Mouse (Mus musculus): ENCODE measurements around the gene Cog3.

Cog3 gene

DNA sequence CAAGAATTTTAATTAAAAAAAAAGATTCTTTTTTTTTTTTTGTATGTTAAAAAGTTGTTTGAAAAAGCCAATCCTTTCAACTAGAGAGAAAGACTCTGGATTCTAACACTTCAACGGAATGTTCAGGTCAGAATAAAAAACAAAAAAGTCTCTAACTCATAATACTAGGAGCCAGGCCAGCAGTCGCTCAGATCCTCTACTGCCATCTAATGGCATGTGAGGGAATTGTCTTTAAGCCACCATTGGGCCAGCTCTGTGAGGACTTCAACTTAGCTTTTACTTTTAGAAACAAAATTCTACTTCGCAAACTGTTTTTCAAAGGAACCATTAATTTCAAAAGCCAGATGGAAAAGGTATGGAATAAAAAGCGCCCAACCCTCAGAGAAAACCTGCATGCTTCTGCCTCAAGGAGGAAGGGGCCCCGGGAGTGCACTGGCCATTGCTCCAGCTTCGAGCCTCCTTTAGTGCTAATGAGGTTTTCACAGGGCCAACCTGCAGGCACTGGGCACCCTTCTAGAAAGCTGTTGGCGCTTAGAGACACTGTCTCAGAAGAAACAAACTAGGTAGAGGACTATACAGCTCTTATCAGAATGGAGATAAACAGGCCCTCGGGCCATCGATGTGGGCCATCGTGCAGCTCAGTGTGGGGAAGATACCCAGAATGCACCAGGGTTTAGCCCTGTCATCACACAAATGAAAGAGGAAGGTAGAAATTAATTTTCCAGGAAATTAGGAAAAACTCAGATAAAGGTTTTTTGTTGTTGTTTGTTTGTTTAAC lies 6.9 kb upstream of the Cog3 start:
- peak in 1 of 2 experiments; percentile 46 for DNase-seq (ENCODE audit: low spot score in 2 of 2)

DNA sequence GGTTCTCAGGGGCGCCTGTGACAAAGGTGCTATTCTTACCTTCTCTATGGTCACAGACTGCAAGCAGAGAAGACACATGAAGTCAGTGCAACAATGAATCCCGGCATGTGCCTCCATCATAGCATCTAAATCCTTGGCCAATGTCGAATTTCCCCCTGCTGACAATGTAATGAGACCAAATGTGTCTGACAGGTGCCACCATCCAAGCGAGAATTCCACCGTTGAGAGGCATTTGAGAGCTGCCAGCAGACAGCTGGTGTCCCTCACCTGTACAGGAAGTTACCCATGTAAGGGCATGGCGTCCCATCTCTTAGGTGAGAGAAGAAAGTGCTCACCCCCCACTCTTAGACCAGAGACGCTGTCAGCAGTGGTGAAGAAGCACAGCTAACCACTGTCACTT lies 4.1 kb upstream of the Cog3 start:
- no peak for DNase-seq (ENCODE audit: low spot score in 2 of 2)

DNA sequence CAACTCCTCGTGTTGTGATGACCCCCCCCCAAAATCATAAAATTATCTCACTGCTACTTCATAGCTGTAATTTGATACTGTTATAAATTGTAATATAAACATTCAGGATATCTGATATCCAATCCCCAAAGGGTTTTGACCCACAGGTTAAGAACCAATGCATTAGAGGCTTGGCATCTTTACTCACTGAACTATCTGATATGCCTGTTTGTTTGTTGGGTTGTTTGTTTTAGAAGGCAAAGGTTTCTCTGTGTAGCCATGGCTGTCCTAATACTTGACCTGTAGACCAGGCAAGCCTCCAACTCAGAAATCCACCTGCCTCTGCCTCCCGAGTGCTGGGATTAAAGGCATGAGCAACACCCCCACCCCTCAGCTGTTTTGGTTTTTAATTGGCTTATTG lies 3.5 kb upstream of the Cog3 start:
- DNase-seq (ENCODE audit: low spot score in 2 of 2): no peak

DNA sequence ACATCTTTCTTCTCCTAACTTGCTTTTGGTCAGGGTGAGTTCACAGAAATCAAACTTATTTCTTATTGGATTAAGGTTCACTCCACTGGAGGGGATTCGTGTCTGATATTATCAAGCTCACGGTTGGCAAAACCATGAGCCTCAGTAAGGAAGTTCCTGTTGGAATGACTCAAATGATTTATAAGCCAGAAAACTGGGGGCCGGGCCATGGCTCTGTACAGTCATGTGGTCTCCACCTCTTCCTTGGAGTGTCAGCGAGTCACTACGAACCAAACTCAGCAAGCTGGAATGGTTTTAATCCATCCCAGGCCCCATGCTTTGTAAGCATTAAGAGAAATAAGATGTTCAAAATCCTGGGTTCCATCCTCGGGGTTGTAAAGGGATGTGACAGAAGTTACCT lies 2.7 kb upstream of the Cog3 start:
- DNase-seq (ENCODE audit: low spot score in 2 of 2): no peak

DNA sequence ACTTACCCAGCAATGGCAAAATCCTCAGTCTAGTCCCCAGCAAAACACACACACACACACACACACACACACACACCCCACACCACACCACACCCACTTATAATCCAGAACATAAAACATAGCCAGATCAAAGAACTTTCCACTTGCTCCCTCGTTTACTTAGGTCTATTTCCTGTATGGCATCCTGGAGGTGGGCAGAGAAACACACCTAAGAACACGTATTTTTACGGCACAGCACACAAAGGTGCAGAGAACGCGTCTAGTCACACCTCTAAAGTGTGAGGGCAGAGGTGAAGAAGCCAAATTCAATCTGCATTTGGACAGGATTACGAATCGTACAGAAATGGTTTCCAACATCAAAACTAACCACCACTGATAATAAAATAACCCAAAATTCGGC lies 1.1 kb downstream of the Cog3 start:
- no peak for DNase-seq (ENCODE audit: low spot score in 2 of 2)

DNA sequence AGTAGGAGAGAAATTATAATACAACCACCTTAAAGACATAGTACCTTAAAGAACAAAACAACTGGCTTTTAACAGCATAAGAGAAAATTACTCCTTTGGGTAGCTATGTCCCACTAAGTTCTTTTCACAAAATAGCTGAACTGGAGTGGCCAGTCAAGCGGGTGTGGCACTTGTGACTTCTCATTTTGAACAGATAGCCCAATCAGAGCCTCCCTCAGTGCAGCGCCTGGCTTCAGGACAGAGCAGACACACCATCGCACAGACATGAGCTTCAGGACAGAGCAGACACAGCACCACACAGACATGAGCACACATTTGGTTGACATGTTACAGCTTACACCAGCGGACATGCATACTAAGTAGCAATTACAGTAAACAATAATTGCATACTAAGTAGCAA lies 3.3 kb downstream of the Cog3 start:
- DNase-seq (ENCODE audit: low spot score in 2 of 2): no peak

DNA sequence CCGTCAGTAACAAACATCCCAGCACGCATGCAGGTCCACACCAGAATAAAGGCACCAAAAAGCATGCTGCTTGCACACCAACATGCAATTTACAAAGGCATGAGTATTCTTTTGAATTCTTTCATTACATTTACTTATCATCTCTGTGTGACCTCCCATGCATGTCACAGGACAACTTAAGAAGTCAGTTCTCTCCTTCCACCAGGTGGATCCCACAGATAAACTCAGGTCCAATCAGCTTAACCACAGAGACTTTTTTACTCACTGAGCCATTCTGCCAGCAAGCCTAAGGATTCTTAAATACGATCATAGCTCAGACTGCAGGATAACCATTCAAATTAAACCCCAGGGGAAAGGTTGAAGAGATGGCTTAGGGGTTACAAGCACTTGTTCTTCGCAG lies 5.2 kb downstream of the Cog3 start:
- no peak for DNase-seq (ENCODE audit: low spot score in 2 of 2)

DNA sequence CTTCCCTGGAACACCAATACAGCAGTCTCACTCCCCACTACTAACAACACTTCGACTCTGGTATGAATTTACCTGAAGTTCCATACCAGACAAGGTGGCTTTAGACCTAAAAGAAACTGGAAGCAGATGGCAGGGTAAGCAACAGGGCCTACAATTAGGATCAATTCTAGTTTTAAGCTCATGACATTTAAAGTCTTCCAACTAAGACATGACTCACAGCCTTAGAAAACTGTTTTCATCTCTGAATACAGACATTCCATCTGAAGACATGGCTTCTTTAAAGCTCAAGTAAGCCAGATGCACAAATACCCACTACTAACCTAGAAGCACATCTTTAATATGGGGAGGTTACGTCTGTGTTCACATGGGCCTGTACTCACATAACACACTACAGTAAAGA lies 6.4 kb downstream of the Cog3 start:
- DNase-seq (ENCODE audit: low spot score in 2 of 2): no peak

DNA sequence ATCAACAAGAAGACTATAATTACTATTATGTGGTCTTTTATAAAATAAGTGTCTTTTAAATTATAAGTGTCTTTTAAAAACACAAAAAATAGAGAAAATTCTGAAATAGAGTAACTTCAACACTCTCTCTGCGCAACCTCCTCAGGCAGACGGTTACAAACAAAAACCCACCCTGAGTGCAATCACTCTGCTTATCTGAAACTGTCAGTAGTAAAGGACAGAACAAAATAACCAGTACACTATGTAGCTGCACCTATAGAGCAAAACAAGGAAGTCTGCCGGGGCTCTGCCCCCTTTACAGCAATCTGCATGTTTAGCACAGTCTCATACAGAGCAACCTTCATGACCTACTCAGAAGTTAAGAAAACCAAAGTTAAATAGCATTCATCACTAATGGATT lies 12.4 kb downstream of the Cog3 start:
- no peak for DNase-seq (ENCODE audit: low spot score in 2 of 2)

DNA sequence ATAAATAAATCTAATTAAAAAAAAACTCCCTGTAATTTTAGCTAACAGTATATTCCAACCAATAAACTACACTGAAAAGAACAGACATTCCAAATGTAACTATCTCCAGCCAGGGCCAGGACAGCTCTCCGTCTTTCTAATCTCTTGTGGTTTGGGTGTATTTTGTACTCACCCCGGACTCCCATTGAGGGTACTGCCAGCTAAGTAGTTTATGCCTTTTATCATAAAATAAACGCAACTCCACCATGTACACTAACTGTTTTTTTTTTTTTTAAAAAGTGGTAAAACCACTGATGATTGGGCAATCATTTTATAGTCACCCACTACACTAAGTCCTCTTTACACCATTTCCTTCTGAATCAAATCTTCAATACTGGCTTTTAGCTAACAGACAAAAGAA lies 18.7 kb downstream of the Cog3 start:
- no peak for DNase-seq (ENCODE audit: low spot score in 2 of 2)

DNA sequence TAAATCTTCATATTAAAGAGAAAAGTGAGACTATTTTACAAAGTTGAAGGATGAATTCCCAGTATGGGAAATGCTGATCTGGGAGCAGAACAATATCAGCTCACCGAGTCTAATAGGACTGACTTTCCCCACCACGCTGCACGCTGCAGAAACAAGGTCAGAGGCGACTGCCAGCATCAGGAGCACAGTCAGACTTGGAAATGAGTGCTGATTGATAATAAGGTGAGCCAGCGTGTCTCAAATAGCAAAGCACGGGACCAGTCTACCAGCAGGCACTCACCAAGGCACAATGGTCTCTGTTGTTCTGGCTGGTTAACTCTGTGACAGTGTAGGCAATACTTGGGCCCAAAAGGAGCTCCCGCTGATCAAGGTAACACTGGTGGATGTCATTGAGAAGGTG lies 21.7 kb downstream of the Cog3 start:
- DNase-seq (ENCODE audit: low spot score in 2 of 2): no peak

DNA sequence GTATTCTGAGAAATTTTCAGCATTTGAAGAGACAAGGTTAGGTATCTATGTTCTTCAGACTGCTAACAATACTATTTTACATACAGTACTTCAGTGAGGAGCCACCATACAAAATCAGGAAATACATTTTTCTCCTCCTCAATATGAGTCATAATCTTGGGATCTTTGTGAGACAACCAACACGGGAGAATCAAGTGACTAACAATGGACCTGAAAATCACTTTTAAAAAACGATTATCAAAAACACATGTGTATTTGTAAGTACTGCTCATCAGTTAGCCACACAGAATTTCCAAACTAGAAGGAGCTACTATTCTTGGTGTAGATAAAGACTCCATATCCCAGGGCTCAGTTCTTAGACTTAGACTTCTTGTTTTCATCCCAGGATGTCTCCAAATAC lies 23.0 kb downstream of the Cog3 start:
- no peak for DNase-seq (ENCODE audit: low spot score in 2 of 2)

DNA sequence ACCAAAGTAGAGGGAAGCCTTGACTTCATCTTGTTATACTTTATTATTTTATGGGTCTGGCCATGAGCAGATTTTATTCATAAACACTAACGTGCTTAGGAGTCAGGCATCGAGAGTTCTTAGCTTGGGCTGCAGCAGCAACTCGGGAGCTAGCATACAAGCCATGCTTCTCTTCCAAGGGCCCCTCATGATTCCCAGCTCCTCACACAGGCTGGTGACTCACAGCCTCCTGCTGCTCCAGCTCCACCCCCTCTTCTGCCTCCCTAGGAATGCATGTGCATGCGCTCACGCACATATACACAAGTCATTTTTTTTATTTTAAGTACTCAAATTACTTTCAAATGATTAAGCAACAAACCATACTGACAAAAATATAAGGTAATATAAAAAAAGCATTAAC lies 26.2 kb downstream of the Cog3 start:
- no peak for DNase-seq (ENCODE audit: low spot score in 2 of 2)

DNA sequence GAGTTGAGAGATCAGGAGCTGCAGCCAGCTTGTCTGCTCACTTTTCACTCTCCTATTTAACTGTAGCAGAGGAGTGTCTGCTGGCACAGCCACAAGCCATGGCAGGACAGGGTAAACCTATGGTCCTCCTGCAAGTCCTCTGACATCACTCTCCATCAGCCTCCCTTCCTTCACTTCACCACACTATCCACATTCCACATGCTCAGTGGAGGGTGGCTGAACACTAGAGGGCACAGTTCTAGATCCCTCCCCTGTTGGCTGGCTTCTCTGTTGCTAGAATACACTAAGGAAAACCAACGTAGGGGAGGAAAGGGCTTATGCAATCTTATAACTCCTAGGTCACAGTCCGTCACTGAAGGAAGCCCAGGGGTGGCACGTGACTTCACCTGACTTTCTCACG lies 27.3 kb downstream of the Cog3 start:
- DNase-seq (ENCODE audit: low spot score in 2 of 2): no peak

DNA sequence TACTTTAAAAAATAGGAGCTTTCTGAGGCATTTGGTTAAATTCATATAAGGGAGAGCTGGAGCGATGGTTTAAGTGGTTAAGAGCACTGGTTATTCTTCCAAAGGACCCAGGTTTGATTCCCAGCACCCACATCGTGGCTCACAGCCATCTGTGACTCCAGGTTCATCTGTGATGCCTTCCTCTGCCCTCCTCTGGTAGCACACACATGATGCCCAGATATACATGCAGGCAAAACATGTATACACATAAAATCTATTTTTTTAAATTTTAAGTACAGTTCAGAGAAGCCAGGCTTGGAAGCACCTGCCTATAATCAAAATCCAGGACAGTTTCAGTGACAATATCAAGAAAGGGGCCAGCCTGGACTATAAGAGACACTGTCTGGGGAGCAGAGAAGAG lies 31.5 kb downstream of the Cog3 start:
- no peak for DNase-seq (ENCODE audit: low spot score in 2 of 2)

DNA sequence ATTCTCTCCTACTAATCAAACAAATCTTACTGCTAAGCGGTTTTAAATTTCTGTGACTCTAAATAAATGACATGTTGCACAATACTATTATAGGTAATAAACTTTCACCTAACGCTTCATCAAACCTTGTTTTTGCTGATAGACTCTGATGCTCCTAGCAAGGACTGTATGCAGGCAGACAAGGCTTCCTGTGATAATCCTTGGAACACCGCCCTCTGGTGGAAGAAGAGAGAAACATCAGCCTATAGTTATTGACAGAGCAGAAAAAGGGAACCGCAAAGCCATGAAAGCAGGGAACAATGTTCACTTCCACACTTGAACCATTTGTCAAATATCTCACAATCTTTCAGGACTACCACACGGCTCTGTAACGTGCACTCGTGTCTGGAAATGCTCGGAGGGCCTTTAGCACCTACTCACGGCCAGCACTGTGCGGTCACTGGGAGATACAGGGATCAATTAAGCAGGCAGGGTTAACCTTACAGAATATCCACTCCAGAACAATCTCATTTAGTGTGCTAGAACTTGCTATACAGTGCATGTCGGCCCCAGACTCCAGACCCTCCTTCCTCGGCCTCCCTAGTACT lies 32.2 kb downstream of the Cog3 start:
- peak in 1 of 2 experiments; percentile 52 for DNase-seq (ENCODE audit: low spot score in 2 of 2)

DNA sequence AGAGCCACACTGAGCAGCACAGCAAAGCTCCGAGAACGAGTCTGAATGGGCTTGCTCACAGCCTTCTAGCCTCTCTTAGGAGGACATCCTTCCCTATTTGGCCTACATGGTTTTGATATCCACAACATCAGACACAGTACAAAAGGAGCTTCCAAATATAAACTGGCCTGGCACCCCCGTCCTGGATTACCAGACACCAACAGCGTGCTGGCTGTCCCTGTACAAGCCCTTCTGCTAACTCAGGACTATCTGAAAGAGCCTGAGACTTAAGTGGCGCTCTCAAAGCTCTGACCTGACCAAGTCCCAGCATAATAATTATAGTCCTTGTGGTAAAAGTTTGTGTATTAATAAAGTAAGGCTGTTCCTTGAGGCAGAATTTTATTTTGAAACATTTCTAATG lies 34.2 kb downstream of the Cog3 start:
- DNase-seq (ENCODE audit: low spot score in 2 of 2): no peak

DNA sequence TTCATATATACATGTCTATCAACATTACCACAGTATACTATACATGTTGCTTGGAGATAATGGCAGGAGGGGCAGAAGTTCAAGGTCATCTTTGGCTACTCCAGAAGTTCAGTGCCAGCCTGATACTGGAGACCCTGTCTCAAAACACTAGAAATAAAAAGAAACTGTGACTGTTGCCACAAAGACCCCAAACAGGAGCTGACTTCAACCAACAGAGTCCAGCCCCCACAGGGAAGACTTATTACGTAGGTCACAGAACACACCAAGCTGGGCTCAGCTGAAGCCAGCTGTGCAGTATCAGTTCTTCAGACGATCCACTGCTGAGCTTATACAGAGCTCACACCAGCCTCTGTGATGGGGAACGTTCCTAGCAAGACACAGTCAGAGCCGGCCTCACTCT lies 37.9 kb downstream of the Cog3 start:
- DNase-seq (ENCODE audit: low spot score in 2 of 2): no peak

DNA sequence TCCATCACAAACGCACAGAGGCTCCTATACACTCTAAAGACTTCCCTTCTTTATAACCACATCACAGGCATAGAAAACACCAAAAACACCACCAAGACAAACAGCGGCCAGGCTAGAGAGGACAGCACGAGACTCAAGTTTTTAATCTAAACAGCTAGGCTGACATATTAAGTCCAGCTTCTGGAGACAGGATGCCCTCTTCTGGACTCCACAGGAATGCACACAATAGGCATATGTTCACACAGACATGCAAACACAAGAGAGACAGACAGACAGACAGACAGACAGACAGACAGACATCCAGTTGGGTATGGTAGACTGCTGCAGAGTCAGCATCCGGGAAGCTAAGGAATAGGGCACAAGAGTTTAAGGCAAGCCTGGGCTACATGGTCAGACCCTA lies 40.7 kb downstream of the Cog3 start:
- no peak for DNase-seq (ENCODE audit: low spot score in 2 of 2)

DNA sequence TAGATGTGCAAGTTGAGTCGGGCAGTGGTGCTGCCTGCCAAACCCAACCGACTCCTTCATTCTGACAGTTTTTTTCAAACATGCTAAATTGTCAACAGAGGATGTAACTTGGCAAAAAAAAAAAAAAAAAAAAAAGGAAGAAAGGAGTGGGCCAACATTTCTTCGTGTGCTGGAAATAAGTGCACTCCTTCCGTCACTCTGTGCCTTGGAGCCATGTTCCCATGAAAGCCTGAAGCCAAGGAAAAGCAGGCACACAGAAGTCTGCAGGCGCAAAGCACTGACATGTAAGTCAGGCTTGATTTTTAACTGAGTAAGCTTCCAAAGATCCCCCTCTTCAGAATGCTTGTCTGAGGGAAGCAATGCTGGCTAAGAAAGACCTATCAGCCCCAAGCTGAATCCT lies 41.6 kb downstream of the Cog3 start:
- DNase-seq (ENCODE audit: low spot score in 2 of 2): no peak

DNA sequence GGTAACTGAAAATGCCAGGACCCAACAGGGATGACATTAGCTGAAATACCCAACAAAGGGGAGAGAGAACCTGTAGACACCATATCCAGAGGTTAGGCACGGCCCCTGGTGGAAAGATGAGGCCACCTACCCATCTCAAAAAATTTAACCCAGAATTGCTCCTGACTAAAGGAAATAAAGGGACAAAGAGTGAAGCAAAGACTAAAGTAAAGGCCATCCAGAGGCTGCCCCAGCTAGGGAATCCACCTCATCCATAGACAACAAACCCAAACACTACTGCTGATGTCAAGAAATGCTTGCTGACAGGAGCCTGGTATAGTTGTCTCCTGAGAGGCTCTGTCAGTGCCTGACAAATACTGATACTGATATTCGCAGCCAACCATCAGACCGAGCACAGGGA lies 42.6 kb downstream of the Cog3 start:
- DNase-seq (ENCODE audit: low spot score in 2 of 2): no peak

DNA sequence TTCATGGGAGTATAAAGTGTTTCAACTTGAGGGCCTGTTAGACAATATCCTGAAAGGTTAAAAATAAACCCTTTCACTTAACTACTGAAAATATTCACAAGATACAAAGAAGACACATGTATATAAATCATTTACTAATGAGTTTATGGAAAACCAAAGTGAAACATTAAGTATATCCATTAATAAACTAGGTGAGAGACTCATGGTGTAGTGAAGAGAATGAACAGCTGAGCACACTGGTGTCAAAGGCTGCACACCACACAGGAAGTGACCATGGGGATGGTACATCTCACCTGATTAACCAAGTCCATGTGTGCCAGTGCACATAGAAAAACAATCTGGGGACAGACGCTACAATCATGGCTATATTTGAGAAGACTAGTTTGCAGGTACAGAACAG lies 45.3 kb downstream of the Cog3 start:
- no peak for DNase-seq (ENCODE audit: low spot score in 2 of 2)

DNA sequence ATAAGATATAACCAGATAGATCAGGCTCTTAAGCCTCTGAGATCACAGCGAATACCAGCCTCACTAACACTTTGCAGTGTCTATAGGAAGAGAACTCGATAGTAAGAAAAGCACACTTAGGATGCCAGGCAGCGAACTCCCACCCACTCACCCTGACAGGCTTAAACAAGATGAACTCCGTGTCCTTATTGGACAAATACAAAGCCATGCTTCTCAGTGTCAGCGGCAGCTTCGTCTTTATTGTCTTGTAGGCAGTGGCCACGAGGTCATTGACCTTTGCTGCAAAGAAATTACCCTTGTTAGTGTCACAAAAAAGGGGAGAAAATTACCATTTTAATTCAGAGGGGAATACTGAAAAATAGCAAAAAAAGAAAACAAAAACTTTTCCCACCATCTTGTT lies 46.5 kb downstream of the Cog3 start:
- no peak for DNase-seq (ENCODE audit: low spot score in 2 of 2)

DNA sequence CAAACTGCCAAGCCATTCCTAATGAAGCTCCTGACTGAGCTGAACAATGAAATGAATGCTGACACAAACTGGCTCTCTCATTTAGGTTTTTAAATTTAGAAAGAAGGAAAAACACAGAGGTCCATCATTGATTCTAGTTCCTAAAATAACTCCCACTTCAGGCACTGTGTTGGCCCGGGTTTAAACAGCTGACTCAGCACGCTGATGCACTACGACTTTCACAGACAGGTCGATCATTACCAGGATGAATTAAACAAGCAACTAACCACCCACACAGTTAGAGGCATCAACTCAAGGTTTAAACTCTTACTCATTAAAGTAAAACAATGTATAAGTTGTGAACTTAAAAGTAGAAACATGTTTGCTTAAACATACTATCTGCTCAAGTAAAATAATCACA lies 47.7 kb downstream of the Cog3 start:
- DNase-seq (ENCODE audit: low spot score in 2 of 2): no peak
